Mouse (Mus musculus) layer of hippocampus, adult 2 months (tissue): ENCODE results near the gene Rita1. TPM values are rescaled to one million over a fixed set of nuclear protein-coding genes. Genes with fewer than 3 reads are reported as not detected.

Experiments used
- DNase-seq, 2 experiments: peaks; one replicate each; pipeline ENCODE4 v3.0.0; 2022; ENCODE audit warnings: low spot score in 2 of 2
- H3K27ac ChIP-seq: fragments of 200-600 bp; 2 replicates; pipeline ENCODE4 v1.8.1; 2022
- H3K4me3 ChIP-seq: fragments of 200-600 bp; 2 replicates; pipeline ENCODE4 v1.8.1; 2022; ENCODE audit warnings: mild to moderate bottlenecking
- CTCF ChIP-seq: fragments of 200-600 bp; conservative IDR thresholded peaks from 2 replicates; pipeline ENCODE4 v1.8.1; 2022; ENCODE audit warnings: antibody characterized with exemption, mild to moderate bottlenecking, moderate library complexity
- total RNA-seq, 2 experiments: library from RNA; stranded (reverse); gene quantifications; 2 replicates each; pipeline ENCODE4 v1.2.3; 2021

Rita1 gene
- total RNA-seq, 2 experiments from 2014 or later: 23.7 to 28.0 TPM

DNA sequence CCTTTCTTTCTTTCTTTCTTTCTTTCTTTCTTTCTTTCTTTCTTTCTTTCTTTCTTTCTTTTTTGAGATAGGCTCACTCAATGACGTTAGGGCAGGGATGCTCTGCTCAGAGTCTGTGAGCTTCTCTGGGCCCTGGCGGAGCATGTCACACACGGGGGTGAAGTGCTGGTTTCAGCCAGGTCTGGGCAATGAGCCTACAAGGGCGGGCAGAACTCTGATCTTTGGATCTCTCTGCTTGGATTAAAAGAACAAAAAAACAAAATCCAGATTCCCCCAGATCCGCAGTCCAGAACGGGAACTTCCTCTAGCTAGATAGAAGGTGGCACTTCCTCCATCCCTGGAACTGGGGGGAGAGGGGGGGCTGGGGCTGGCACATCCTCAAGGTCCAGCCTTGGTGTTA, 33.5 kb upstream of the Rita1 start:
- Histone ChIP-seq H3K27ac (no peak overlapping the region), H3K4me3 (no peak overlapping the region)
- no peak for TF ChIP-seq CTCF
- no peak for DNase-seq

DNA sequence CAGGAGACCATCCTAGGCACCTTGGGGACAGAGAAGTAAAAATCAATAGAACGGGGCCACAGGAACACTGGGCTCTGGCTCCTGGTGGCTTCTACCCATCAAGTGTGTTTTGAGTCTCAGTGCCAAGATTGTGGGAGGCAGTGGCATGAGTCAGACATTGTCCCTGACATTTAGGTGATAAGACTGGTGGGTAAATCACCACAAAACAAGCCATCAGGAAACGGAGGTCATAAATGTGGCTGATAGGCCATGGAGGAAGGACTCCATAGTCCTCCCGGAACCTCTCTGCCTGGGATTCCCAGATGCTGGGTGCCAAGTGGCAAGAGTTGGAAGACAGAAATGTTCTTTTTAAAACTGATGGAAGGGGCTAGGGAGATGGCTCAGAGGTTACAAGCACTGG, 31.8 kb upstream of the Rita1 start:
- DNase-seq: no peak
- no peak for TF ChIP-seq CTCF
- Histone ChIP-seq H3K4me3 (no peak overlapping the region), H3K27ac (no peak overlapping the region)

DNA sequence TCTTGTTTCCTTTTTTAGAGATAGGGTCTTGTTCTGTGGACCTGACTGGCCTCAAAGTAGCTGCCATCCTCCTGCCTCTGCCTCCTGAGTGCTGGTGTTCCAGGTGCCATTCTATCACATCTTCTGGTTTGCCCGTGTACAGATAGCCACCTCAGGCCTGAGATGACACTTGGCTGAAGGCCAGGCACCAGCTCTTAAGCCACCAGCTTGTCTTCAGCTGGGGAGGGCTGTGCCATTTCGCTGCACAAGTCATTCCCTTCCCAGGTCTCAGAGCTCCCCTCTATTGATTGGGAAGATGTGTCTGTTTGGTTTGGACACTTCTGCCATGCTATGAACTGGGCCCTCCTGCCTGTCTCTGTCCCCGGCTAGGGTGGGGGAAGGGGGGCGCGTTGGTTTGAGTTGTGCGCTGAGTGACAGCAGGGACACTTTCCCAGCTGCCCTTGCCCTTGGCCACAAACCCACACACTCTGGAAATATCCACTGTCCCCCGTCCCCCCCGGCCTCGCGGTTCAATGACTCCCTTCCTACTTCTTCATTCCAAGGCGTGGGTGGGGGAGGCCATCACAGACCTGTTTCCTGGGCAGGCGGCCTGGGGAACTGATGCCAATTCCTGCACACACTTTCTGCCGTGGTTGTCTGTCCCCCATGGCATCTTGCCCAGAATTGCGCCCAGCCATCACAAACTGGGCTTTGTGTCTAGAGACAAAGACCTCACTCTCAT, 31.1 kb upstream of the Rita1 start:
- H3K4me3 ChIP-seq: no peak overlapping the region
- no peak overlapping the region for H3K27ac ChIP-seq
- DNase-seq: no peak
- no peak for TF ChIP-seq CTCF

- H3K4me3 ChIP-seq: no peak overlapping the region
- no peak for DNase-seq
- H3K27ac ChIP-seq: peak overlapping the region; percentile 77
- TF ChIP-seq CTCF: no peak
Measured at GRCm38 (mm10) chr5:120640094-120640493, 27.7 kb upstream of the Rita1 start.

GRCm38 (mm10) chr5:120635633-120636032, 23.2 kb upstream of the Rita1 start:
- no peak for TF ChIP-seq CTCF
- no peak for DNase-seq
- H3K27ac ChIP-seq: no peak overlapping the region
- no peak overlapping the region for H3K4me3 ChIP-seq

- no peak for TF ChIP-seq CTCF
- H3K4me3 ChIP-seq: no peak overlapping the region
Measured at GRCm38 (mm10) chr5:120634860-120635259, 22.5 kb upstream of the Rita1 start.

GRCm38 (mm10) chr5:120634131-120634530, 21.7 kb upstream of the Rita1 start, which contains the start of gene Cfap73:
TSS of gene Cfap73 (minus strand) at chr5:120634235.
- DNase-seq: no peak
- Histone ChIP-seq H3K27ac (no peak within 1 kb of the TSS), H3K4me3 (no peak within 1 kb of the TSS)
- TF ChIP-seq CTCF: no peak

More at GRCm38 (mm10) chr5:120634860-120635259, 22.5 kb upstream of the Rita1 start:
- no peak for DNase-seq
- H3K27ac ChIP-seq: no peak overlapping the region

DNA sequence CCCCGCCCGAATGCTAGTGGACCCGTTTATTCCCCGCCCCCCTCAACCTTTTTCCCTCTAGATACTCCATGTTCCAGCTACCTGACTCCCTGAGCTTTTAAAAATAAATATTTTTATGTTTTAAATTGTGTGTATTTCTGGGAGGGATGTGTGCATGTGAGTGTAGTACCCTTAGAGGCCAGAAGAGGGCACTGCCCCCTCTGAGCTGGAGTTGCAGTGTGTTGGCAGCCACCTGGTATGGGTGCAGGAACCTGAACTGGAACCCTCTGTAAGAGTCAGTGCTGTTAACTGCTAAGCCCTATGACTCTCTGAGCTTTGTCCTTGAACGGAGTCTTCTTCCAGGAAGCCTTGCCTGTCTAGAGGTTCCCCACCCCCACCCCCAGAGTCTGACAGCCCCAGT, 19.5 kb upstream of the Rita1 start:
- no peak for DNase-seq
- Histone ChIP-seq H3K4me3 (no peak overlapping the region), H3K27ac (no peak overlapping the region)
- TF ChIP-seq CTCF: peak; percentile 50

- TF ChIP-seq CTCF: no peak
- DNase-seq: no peak
- Histone ChIP-seq H3K4me3 (no peak overlapping the region; the same call in 1 of the 2 replicates), H3K27ac (no peak overlapping the region)
Measured at GRCm38 (mm10) chr5:120631128-120631527, 18.7 kb upstream of the Rita1 start.

- H3K27ac ChIP-seq: no peak overlapping the region
- no peak for DNase-seq
- TF ChIP-seq CTCF: no peak
- H3K4me3 ChIP-seq: no peak overlapping the region
Measured at GRCm38 (mm10) chr5:120628624-120629023, 16.2 kb upstream of the Rita1 start.

GRCm38 (mm10) chr5:120627515-120628300, 15.3 kb upstream of the Rita1 start:
- Histone ChIP-seq H3K27ac (no peak overlapping the region), H3K4me3 (no peak overlapping the region)
- DNase-seq: no peak
- TF ChIP-seq CTCF: no peak

- DNase-seq: no peak
- no peak overlapping the region for H3K4me3 ChIP-seq
- TF ChIP-seq CTCF: no peak
- H3K27ac ChIP-seq: no peak overlapping the region
Measured at GRCm38 (mm10) chr5:120626399-120626798, 14.0 kb upstream of the Rita1 start.

DNA sequence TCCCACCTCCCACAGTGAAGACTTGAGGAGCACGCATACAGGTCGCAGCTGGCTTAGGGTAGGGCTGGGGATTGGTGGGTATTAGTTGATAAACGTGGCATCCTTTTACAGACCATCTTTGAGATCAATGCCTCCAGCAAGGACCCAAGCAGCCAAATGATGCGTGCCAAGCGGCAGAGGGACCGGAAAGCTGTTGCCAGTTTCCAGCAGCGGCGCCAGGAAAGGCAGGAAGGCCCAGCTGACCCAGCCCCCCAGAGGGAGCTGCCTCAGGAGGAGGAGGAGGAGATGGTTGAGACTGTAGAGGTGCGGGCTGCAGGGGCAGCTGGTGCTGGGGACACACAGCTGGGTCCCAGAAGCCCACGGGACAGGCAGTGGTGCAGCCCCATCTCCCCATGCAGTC, 12.0 kb upstream of the Rita1 start:
- no peak for TF ChIP-seq CTCF
- no peak for DNase-seq
- Histone ChIP-seq H3K4me3 (no peak overlapping the region), H3K27ac (no peak overlapping the region)
